Mouse (Mus musculus): ENCODE data around the gene Mrpl4.
A peak's percentile ranks its signal among the peaks of the same experiment; 100 is the strongest.

Gene Mrpl4

GRCm38 (mm10) chr9:21002627-21003551 lies at the start of gene Mrpl4:
TSS of gene Mrpl4 (plus strand) at chr9:21002738.
- DNase-seq = peak; percentile 89 to 94

GRCm38 (mm10) chr9:20956989-20957388 lies 45.5 kb upstream of the Mrpl4 start:
- no peak for DNase-seq

GRCm38 (mm10) chr9:20959430-20959938 lies 43.1 kb upstream of the Mrpl4 start, which contains the start of gene Dnmt1:
TSS of gene Dnmt1 (minus strand) at chr9:20959888.
- no peak for DNase-seq

DNA sequence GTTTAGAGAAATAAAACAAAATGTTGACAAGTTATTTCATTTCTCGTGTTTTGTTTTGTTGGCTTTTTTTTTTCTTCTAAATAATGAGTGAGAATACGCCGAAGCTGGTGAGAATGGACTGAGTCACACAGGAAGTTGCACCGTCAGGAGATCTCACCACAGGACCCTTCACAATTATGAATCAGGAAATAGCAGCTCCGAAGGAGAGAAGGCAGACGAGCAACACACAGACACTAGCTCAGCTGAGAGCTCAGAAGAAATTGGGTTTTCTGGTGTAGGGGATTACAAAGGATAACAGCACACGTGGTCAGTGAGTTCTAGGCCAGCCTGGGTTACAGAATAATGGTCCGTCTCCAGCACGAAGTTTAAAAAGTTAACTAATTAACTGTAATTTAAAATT lies 41.0 kb upstream of the Mrpl4 start:
- DNase-seq = no peak

DNA sequence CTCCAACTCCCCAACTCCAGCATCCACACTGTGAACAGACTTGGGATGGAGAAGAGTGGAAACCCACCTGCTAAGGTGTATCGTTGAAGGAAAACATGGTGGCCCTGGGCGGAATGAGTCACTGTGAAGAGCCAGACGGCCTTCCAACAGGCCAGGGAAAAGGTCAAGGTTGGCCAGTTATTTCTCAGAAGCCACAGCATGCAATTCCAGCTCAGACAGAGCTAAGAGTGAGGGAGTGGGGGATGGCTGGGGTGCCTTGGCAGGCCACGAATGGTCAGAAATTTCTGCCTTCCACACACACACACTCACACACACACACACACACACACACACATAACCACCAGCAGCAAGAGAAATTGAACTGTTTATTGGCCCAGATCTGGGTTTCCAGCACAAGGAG lies 36.9 kb upstream of the Mrpl4 start:
- no peak for DNase-seq

DNA sequence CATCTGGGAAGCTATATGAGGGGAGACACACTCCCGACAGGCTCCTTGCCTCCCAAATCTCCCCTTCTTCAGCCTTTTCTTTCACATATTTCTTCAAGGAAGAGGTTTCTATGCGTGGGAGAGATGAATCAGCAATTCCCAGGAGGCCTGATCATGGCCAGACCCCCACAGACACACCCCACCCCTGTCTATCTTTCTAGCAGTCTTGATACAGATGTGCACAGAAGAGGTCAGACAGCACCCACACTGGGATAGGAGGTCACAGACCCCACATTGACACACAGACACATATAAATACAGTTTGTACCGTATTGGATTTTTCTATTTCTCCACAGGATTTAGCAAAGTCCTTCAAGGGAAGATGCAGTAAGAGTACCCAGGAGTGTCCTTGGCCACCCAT lies 36.5 kb upstream of the Mrpl4 start:
- no peak for DNase-seq

DNA sequence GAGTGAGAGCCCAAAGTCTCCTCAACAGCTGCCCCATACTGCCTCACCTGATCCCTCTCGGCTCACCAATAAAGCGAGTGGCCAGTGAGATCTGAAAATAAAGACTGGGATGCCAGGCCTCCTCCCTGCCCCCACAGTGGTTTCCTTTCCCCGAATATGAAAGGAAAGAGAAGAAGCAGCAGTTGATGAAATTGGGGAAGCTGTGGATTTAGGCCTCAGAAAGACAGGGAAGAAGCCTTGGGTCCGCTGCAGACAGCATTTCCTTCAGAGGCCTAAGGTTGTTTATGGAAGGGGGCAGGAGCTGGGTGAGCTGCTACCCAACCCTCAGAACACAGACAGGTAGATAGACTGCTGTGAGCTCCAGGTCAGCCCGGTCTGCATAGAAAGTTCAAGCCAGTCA lies 35.8 kb upstream of the Mrpl4 start:
- DNase-seq = no peak

GRCm38 (mm10) chr9:20971751-20972140 lies 30.8 kb upstream of the Mrpl4 start:
- DNase-seq = no peak

DNA sequence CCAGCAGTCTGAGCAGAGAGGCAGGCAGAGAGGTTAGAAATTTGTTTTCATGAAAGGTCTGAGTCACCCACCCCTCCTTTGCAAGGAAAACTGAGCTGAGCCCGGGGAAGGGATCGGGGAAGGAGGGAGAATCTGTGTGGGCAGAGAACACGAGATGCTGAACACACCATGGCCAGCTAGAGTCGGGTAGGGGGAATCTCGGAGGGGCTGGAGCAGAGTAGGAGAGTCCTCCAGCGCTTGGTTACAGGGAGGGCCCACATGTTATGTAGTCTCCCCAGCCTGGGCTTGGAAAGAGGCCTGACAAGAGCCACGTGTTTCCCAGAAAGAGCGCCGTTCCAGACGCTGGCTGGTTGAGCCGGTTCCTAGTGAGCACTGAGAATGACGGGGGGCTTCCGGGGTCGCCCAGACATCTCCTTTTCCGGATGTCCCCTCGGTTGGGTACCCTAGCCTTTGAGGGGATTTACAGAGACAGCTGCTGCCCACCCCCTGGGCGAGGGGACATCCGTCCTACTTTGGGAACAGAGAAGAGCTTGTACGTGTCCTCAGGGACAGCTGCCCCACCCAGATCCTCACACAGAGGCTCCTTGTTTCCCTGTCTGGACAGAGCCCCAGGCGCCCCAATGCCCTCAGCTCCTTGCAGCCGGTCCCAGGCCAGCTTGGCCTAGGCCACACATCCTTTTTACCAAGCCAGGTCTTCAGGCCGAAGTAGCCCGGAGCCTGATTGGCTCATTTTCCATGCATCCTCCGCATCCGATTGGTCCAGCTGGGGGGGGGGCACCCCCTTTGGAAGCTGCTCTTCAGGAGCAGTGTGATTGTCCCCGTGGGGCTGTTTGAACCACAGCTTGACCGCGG lies 30.2 kb upstream of the Mrpl4 start:
- peak; percentile 46 to 48 for DNase-seq

DNA sequence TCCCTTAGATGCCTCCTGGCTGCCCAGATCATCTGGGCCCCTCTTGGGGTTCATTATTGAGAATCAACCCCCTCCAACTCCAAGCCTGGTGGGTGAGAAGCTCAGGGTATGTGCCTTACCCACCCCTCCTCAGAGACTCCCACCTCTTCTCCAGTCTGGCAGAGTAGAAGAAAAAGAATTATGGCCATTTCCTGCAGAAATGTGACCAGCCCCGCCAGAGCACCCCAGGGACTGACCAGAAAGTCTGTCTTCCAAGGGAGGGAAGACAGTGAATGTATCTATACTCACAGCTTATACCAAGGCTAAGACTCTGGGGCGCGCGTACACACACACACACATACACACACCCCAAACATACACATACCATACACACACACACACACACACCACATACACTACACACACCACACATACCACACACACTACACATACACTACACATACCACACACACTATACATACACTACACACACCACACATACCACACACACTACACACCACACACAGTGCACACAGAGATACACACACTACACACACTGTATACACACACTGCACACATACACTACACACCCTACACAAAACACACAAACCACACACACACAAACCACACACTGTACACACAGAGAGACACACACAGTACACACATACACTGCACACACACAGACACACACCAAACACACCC lies 29.4 kb upstream of the Mrpl4 start:
- no peak for DNase-seq

DNA sequence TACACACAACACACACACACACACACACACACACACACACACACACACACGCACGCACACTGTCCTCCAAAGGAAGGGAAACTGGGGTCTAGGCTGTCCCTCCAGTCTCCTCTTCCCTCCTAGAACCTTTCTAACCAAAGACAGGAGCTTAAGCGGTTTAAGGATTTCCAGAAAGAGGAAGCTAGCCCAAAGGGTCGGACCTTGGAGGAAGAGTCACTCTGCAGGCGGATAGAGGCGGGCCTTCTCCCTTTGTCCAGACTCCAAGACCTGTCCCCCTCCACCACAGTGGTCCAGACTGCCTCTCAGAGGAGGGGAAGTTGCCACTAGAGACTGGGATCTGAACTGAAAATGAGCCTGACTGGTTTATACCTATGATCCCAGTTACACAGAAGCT lies 28.9 kb upstream of the Mrpl4 start:
- DNase-seq = no peak

DNA sequence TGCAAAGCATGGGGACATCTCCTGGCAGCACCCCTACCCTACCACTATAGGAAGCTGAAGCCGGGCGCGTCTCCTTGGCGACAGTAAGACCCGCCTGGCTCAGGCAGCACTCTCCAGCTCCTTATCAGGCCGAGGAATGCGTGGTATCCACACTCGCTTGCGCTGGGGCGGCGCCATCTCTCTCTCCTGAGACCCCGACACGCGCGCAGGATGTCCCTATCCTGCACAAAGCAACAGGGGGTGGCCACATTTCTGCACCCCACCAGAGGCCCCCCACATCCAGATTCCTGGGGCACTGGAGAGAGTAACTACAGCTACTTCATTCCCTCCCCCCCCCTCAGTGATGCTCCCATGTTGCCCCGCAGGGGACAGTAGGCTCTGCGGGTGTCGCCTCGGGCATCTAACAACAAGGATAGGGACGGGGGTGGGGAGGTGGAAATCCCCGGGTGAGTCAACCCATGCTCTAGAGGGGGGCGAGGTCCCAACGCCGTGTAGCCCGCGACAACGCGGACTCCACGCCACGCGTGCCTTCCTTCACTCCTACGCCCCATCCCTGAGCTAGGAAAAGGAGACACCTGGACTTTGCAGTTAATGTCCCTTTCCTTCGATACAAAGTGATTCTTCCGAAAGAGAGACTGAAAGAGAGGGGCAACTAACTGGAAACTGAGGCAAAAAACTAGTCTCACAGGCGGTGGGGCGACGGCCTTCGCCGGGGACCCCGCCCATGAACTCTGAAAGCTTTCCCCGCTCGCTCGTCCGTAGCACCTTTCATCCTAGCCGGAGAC lies 26.9 kb upstream of the Mrpl4 start:
- DNase-seq = no peak

DNA sequence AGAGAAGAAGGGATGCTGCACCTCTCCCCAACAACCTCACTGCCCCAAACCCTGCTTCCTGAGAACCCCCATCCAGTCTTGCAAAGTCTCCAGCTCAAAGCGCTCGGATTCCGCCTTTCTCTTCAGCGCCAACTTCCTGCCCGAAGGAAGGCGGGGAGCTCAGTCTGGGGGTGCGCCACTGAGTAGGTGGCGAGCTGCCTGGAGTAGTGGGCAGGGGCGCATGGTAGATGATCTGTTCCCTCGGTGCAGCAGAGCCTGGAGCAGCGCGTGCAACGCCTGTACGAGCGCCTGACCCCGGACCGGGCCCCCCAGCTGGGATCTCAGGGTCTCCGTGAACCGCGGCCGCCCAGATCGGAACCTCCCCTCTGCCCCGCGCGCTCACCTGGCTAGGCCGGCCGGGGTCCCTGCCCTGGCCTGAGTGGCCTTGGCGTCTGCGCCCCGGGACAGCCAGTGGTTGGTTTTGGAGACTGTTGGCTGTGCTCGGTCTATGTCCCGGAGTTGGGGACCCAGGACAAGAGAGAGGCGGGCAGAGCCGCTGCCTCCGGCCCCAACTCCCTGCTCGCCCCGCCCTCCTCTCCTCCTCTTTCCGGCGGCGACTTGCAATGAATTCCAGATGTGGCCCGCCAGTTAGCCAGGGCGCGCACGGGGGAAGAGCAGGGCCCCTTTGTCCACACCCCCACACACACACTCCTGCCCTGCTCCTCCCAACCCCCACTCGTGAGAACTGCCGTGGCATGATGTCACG lies 26.1 kb upstream of the Mrpl4 start, which contains the start of gene S1pr2:
TSS of gene S1pr2 (minus strand) at position 566 of the 745 bp plus-strand sequence.
- peak; percentile 17 to 21 for DNase-seq

- DNase-seq = no peak
Measured at GRCm38 (mm10) chr9:20976961-20977689, 25.4 kb upstream of the Mrpl4 start.

- no peak for DNase-seq
Measured at GRCm38 (mm10) chr9:20978409-20979095, 24.0 kb upstream of the Mrpl4 start.

- no peak for DNase-seq
Measured at GRCm38 (mm10) chr9:20979181-20979580, 23.4 kb upstream of the Mrpl4 start.

GRCm38 (mm10) chr9:20979769-20980168 lies 22.8 kb upstream of the Mrpl4 start:
- no peak for DNase-seq

DNA sequence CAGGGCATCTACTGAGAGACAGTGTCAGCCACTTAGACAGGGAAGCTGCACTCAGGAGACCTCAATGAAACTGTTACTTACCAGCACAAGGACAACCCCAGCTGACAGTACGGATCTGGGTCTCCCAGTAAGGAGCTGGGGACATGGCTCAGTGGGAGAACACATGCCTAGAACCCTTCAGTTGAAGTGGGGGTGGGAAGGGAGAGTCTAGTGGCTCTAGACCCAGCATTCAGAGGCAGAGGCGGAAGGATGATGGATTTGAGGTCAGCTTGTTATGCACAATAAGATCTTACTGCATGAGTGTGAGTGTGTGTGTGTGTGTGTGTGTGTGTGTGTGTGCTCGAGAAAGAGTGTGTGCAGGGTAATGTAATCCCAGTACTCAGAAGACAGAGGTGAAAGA lies 20.4 kb upstream of the Mrpl4 start:
- DNase-seq = no peak

GRCm38 (mm10) chr9:20983169-20983568 lies 19.4 kb upstream of the Mrpl4 start:
- DNase-seq = no peak

Data from cerebellum, adult 18-20 months (tissue).